Mouse (Mus musculus): Measurements from ENCODE around the gene Bcat1.

GRCm38 (mm10) chr6:145114561-145114960 is 38.6 kb upstream of the Bcat1 start:
- TF ChIP-seq CTCF (IDR thresholded peaks at IDR 0.05; ENCODE audit: control insufficient read depth, insufficient read depth, insufficient read length) (no peak), MYOG (IDR thresholded peaks at IDR 0.05; ENCODE audit: control insufficient read depth, extremely low read depth, insufficient read length) (no peak), USF1 (IDR thresholded peaks at IDR 0.05; ENCODE audit: low read depth) (no peak), CEBPB (IDR thresholded peaks at IDR 0.05; ENCODE audit: low read depth) (no peak)
